Mouse (Mus musculus): ENCODE data around the gene Mr1.
A peak's percentile ranks its signal among the peaks of the same experiment; 100 is the strongest.

Gene Mr1

GRCm38 (mm10) chr1:155134866-155135265 is 11.7 kb downstream of the Mr1 start:
- DNase-seq (ENCODE audit: low read depth, low spot score): no peak

GRCm38 (mm10) chr1:155127429-155127934 is 19.1 kb downstream of the Mr1 start:
- DNase-seq (ENCODE audit: low read depth, low spot score): no peak

- DNase-seq (ENCODE audit: low read depth, low spot score): no peak
Observed at GRCm38 (mm10) chr1:155126716-155127115, 19.9 kb downstream of the Mr1 start.

- DNase-seq (ENCODE audit: low read depth, low spot score): no peak
Observed at GRCm38 (mm10) chr1:155124397-155124796, 22.2 kb downstream of the Mr1 start.

- no peak for DNase-seq (ENCODE audit: low read depth, low spot score)
Observed at GRCm38 (mm10) chr1:155121977-155122939, 24.4 kb downstream of the Mr1 start.

- DNase-seq (ENCODE audit: low read depth, low spot score): no peak
Observed at GRCm38 (mm10) chr1:155119719-155120118, 26.9 kb downstream of the Mr1 start.

GRCm38 (mm10) chr1:155113946-155114345 is 32.7 kb downstream of the Mr1 start:
- no peak for DNase-seq (ENCODE audit: low read depth, low spot score)

- DNase-seq (ENCODE audit: low read depth, low spot score): no peak
Observed at GRCm38 (mm10) chr1:155112875-155113274, 33.7 kb downstream of the Mr1 start.

GRCm38 (mm10) chr1:155112118-155112517 is 34.5 kb downstream of the Mr1 start:
- DNase-seq (ENCODE audit: low read depth, low spot score): no peak

GRCm38 (mm10) chr1:155111491-155111890 is 35.1 kb downstream of the Mr1 start:
- DNase-seq (ENCODE audit: low read depth, low spot score): no peak

GRCm38 (mm10) chr1:155109387-155110350 is 36.9 kb downstream of the Mr1 start:
- no peak for DNase-seq (ENCODE audit: low read depth, low spot score)

- no peak for DNase-seq (ENCODE audit: low read depth, low spot score)
Observed at GRCm38 (mm10) chr1:155108412-155108811, 38.2 kb downstream of the Mr1 start.

GRCm38 (mm10) chr1:155107843-155108242 is 38.8 kb downstream of the Mr1 start:
- no peak for DNase-seq (ENCODE audit: low read depth, low spot score)

- no peak for DNase-seq (ENCODE audit: low read depth, low spot score)
Observed at GRCm38 (mm10) chr1:155106310-155106709, 40.3 kb downstream of the Mr1 start.

GRCm38 (mm10) chr1:155103991-155104390 is 42.6 kb downstream of the Mr1 start:
- DNase-seq (ENCODE audit: low read depth, low spot score): no peak

- no peak for DNase-seq (ENCODE audit: low read depth, low spot score)
Observed at GRCm38 (mm10) chr1:155102631-155103030, 44.0 kb downstream of the Mr1 start.

GRCm38 (mm10) chr1:155099280-155099848 is 47.2 kb downstream of the Mr1 start, which contains the start of gene Ier5:
Ier5 (minus strand) TSS chr1:155099636.
- peak; percentile 94 for DNase-seq (ENCODE audit: low read depth, low spot score)

- no peak for DNase-seq (ENCODE audit: low read depth, low spot score)
Observed at GRCm38 (mm10) chr1:155098486-155099279, 47.9 kb downstream of the Mr1 start.

- DNase-seq (ENCODE audit: low read depth, low spot score): no peak
Observed at GRCm38 (mm10) chr1:155097931-155098485, 48.6 kb downstream of the Mr1 start.

GRCm38 (mm10) chr1:155097354-155097753 is 49.3 kb downstream of the Mr1 start:
- DNase-seq (ENCODE audit: low read depth, low spot score): no peak

Measured in telencephalon, adult 2 months (tissue).